Mouse (Mus musculus) ES-CJ7 (cell line): ENCODE measurements around the gene Rab3gap2.

Experiments used
- DNase-seq: peaks from one replicate; pipeline ENCODE4 v3.0.0; 2011; ENCODE audit warnings: low read depth, low spot score

Gene Rab3gap2

DNA sequence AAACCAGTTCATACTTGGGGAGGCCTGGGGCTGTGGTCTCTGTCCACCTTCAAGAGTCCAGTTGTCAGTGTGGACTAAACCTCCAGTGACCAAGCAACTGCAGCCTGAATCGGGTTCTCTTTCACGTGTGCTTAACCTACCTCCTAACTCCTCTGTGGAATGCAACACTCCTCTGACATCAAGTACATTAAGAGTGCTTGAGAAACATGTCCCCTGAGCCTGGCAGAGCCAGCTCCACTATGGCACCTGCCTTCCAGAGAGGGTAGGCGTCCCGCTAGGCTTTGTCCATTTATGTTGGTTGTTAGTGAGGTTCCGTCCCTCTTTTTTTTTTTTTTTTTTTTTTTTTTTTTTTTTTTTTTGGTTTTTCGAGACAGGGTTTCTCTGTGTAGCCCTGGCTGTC, 23.0 kb downstream of the Rab3gap2 start:
- no peak for DNase-seq

DNA sequence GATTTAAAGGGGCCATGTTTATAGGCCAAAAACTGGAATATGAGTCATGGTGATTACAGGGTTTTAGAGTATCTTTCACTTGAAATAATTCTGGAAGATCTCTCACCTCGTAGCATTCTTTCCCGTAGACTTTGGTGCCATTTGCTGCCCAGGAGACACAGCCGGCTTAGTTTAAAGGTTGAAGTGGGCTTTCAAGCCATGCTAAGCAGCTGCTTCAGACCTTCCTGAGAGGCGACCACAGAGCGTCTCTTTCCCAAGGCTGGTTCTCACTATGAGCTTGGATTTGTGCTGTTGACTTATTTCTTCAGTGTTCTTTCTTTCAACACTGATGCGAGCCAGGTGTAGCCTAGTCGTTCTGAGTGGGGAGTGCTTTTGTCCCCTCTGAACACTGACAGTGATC, 23.8 kb downstream of the Rab3gap2 start:
- no peak for DNase-seq

DNA sequence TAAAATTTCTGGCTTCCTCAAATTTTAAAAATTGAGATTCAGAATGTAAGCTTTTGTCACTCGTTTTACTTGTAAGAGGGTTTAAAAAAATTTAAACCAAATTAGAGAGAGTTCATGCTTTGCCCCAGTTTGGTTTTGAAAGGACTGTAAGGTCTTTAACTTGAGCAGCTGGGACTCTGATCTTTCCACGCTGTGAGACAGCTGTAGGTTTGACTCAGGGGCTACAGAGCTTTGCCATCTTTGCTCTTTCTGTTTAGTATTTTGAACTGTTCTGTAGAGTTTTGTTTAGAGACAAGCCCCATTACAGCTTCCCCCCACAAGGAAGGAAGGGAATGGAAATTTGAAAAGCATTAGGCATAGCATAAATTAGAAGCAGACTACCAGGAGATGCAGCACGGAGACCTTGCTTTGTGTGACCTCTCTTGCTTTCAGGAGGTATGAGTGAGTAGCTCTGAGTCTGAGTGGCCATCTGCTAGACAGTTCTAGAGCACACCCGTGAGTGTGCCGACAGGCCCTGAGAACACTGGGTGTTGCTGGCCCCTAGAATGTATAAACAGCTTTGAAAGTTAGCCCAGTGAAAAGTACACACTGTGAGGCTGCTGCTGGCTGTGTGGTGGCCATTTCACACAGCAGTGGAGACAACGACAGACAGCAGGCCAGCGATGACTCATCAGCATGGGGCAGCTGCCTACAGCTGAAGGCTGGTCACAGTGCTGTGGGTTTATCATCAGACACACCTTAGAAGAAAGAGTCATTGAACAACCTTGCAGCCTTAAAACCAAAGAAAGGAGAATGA, 25.7 kb downstream of the Rab3gap2 start:
- no peak for DNase-seq

DNA sequence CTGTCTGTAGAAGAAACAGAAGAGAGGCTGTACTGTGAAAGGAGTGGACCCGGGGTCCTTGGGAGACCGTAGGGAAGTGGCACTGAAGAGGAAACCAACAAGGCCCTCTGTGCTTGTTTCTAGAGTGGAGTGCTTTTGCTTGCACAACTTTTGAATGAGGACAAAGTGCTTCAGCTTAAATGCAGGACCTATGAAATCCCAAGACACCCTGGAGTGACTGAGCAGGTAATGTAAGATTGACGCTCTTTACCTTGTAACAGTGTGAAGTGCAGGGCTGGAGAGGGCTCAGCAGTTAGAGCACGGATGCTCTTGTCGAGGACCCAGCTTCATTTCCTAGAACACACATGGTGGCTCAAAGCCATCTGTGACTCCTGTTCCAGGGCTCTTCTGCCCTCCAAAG, 31.9 kb downstream of the Rab3gap2 start:
- no peak for DNase-seq

- DNase-seq, result peak; percentile 73
These were observed 32.6 kb downstream of the Rab3gap2 start for GRCm38 (mm10) chr1:185236530-185236929.

GRCm38 (mm10) chr1:185243013-185243412, 39.1 kb downstream of the Rab3gap2 start:
- no peak for DNase-seq

DNA sequence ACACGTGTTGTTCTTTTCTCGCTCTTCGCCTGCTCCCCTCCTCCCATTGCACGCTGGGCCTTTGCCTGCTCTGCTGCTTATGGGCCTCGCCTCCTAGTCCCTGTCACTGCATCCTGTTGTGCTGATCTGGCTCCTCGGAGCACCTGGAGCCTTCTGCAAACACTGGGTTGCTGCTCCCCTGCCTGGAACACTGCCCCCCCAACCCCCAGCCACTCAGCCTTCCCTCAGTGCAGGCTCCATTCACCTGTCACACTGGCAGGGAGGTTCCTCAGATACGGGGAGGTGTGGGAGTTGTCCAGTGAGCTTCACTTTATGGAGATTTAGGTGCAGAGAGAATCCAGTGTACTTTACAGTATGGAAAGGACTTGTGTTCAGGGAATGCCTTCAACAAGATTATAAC, 41.5 kb downstream of the Rab3gap2 start:
- no peak for DNase-seq

GRCm38 (mm10) chr1:185247429-185248085, 43.6 kb downstream of the Rab3gap2 start:
- DNase-seq, result peak; percentile 24

DNA sequence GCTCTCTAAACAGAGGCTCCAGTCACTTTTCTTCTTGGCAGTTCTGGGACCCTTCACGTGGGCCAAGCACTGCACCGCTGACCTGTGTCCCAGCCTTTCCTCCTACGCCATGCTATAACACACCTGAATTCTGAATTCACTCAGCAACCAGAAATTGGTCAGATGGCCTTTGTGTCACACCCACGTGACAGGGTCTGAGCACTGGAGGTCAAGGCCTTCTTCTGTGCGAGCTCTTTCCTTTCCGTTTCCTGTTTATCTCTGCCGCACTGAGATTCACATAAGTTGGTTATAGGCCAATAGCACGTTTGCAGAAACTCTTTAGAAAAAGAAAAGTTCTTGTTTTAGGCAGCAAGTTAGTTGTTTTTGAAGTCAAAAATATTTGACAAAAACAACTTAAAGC, 44.8 kb downstream of the Rab3gap2 start:
- DNase-seq, result no peak

DNA sequence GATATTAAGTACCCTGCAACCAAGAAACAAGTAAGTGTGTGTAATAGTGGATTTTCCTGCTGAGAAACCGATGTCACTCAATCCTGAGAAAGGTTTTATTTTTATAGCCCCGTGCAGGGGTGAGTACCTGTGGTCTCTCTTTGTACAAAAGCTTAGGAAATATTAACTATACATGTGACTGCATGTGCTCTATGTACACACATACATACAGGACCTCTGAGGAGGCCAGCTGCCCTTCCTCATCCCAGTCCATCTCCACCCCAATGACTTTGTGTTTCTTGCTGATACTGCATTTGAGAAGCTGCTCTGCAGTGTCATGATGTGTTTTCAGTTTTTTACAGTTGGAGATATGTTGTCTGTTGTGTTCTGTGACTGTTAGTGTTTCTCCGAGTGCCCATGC, 48.4 kb downstream of the Rab3gap2 start:
- no peak for DNase-seq

DNA sequence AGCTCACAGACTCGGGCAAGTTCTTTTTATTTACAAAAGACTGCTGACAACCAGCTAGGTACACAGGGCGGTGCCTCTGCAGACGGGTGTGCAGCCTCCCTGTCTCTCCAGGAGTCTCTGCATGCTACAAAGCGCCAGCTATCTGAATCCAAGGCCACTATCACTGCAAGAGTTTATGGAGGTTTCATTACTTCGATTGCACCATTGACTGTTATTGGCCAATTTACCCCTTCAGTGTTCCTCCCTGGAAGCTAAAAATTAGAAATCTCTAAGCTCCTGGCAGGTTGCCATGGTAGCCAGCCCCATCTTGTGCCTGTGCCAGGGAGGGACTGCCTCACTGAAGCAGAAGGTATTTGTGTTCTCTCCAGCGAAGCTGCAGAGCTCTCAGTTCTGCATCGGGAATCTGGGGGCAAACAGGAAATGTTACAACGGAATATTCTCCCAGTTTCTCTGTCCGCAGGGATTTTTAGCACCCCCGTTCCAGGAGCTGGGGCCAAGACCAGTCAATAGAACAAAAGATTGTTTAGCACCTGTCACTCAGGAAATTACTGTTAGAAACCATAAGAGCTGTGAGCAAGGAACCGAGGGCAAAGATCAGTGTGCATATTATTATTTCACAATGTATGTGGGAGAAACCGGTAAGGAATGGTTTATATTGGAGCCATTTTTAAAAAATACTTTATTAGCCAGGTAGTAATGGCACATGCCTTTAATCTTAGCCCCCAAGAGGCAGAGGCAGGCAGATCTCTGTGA, 49.4 kb downstream of the Rab3gap2 start:
- DNase-seq, result no peak

GRCm38 (mm10) chr1:185255336-185255735, 51.4 kb downstream of the Rab3gap2 start:
- no peak for DNase-seq

GRCm38 (mm10) chr1:185256753-185257152, 52.8 kb downstream of the Rab3gap2 start:
- no peak for DNase-seq

DNA sequence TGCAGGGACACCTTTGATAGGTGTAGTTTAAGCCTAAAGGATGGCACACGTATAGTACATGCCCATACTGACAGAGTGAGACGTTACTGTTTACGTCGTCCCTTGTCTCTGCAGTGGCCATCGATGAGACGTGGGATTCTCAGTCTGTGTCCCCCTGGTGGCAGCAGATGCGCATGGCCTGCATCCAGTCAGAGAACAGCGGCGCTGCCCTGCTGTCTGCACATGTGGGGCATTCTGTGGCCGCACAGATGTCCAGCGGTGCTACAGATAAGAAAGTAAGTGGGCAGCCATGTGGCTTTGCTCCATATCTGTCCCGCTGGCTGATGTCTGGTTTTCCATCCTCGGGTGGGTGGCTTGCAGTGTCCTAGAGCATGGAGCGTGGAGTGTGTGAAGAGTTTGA, 58.6 kb downstream of the Rab3gap2 start:
- DNase-seq, result peak; percentile 59

DNA sequence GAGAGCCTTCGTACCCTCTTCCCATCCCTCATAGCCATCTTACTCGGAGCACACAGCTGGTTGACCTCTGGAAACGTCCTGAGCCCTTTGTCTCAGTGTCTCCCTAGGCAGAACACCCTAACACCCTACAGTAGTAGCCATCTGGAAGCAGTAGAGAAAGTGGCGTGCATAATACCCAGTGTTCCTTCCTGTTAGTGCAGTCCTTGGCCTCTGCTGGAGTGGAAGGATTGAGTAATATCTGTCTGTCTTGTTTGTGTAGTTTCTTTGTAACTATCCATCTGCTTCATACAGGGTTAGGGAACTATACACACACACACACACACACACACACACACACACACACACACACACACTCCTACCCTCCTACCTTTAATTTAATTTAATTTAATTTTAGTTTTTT, 64.8 kb downstream of the Rab3gap2 start:
- DNase-seq, result no peak

GRCm38 (mm10) chr1:185270403-185271097, 66.6 kb downstream of the Rab3gap2 start:
- DNase-seq, result no peak

DNA sequence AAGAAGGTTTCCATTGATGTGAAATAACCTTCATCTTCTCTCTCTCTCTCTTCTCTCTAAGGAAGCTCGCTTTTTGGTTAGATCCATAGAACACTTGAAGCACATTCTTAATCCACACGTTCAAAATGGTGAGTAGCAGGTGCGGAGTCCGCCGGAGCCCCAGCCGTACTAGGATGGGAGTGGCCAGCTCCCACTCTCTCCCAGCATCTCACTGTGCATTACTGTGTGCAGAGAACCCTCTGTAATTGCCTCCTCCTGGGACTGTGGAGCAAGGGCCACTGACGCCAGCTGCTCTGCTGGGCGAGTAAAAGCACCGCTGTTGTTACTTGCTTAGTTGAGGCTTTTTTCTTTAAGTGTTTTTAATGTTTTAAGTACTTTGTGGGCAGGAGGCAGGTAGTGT, 67.5 kb downstream of the Rab3gap2 start:
- DNase-seq, result no peak

- no peak for DNase-seq
These were observed 71.1 kb downstream of the Rab3gap2 start for GRCm38 (mm10) chr1:185274819-185275545.

- no peak for DNase-seq
These were observed 72.1 kb downstream of the Rab3gap2 start for GRCm38 (mm10) chr1:185275976-185276375.

DNA sequence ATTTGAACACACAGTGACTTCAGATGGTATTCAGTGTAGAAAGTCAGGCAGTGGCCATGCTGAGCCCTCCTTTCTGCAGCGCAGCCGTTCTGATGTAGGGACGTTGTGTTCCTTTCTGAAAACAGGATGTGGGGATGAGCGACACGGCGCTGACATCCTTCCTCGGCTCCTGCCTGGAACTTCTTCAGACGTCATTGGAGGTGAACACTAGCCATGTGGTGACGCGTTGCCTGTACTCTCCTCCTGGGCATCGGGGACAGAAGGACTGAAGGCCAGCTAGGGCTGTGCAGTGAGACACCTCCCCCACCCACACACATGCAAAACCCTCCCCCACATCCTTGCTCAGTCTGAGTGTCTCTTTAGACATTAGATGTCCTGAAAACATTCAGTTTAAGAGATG, 73.1 kb downstream of the Rab3gap2 start:
- no peak for DNase-seq

DNA sequence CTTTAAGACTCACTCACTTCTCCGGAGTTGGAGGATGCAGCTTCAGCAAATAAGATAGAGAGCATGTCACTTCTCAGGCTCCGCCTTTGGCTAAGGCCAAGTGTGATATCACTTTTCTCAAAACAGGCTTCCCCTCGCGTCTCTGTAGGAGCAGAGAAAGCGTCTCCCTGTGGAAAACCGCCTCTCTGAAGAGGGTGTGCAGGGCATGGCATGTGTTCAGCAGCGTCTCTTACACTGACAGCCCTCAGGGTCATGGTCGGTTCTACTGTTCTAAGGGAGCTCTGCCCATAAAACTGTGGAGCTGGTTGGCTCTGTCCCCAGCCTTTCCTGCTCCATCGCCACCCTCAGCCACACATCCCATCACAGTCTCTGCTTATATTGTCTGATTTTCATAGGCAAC, 75.4 kb downstream of the Rab3gap2 start:
- DNase-seq, result no peak
